ENCODE assay signal across 9 mouse cellular contexts in genomic region chr11:113297765-113298164, GRCm38 (mm10).
DNase-seq lines count a peak whose midpoint lies in the region; ATAC-seq lines count a peak whose summit lies in the region.
"Had no signal": no experiment of that assay in that cellular context is flagged by ENCODE, and none has a peak within 500 bp of the region (broad histone marks: within the 10 kb centered on the region; RNA-seq: fewer than 3 reads in every experiment).

No protein-coding gene starts in this region.

- no peaks in the 10 kb centered on the region for H3K27me3 ChIP-seq in heart, embryonic 11.5 days (ENCODE audit: control insufficient read depth, insufficient read depth, low read length)
- no peaks in the 10 kb centered on the region for H3K27me3 ChIP-seq in forebrain, embryonic 11.5 days (ENCODE audit: control insufficient read depth, insufficient read depth, low read length)
- H3K27me3 ChIP-seq: neural tube, embryonic 12.5 days had no signal

- no peak for ATAC-seq in heart, embryonic 11.5 days (replicated peaks; ENCODE audit: insufficient number of reproducible peaks, low FRiP score, low TSS enrichment)
- ATAC-seq in forebrain, embryonic 11.5 days (replicated peaks; ENCODE audit: low FRiP score), result peak; percentile 25; the same call in 1 of the 2 replicates
- ATAC-seq in hematopoietic stem cell, adult 5-6 weeks (replicated peaks in 1 of 2; ENCODE audit: insufficient read depth in 1 of 2, low FRiP score in 2 of 2, low TSS enrichment in 1 of 2, low read depth in 1 of 2, poor library complexity in 2 of 2, severe bottlenecking in 2 of 2), result peak; percentile 77
- peak; percentile 83 for ATAC-seq in megakaryocyte-erythroid progenitor cell, adult 5-6 weeks (replicated peaks; ENCODE audit: low FRiP score, low TSS enrichment, poor library complexity, severe bottlenecking)

- WGBS in heart, embryonic 11.5 days (ENCODE audit: insufficient replicate concordance), result 15% methylated on average over 2 of the region's 2 CpGs
- 17% methylated on average over 2 of the region's 2 CpGs for whole genome bisulfite sequencing in forebrain, embryonic 11.5 days

- H3K4me2 ChIP-seq in heart, embryonic 11.5 days, result no peak overlapping the region
- H3K4me2 ChIP-seq in forebrain, embryonic 11.5 days (ENCODE audit: low read depth, low read length, severe bottlenecking), result no peak overlapping the region
- H3K4me2 ChIP-seq: neural tube, embryonic 12.5 days had no signal

- no peak overlapping the region for H3K9ac ChIP-seq in heart, embryonic 11.5 days (ENCODE audit: low read depth, low read length)
- no peak overlapping the region for H3K9ac ChIP-seq in forebrain, embryonic 11.5 days (ENCODE audit: low read length)
- H3K9ac ChIP-seq: neural tube, embryonic 12.5 days had no signal

- no peaks in the 10 kb centered on the region for H3K4me1 ChIP-seq in heart, embryonic 11.5 days (ENCODE audit: control insufficient read depth, insufficient read depth, low read length)
- peaks cover 9% of the 10 kb centered on the region for H3K4me1 ChIP-seq in forebrain, embryonic 11.5 days (replicated peaks; ENCODE audit: control insufficient read depth, insufficient read depth, low read length)

- DNase-seq in heart, adult 11 months, result peak; percentile 94
- peak; percentile 3 for DNase-seq in c-Kit-negative CD71-positive TER-119-positive erythroid progenitor cells, embryonic 14.5 days (ENCODE audit: low read depth, low spot score)
- DNase-seq in forebrain, embryonic 11.5 days (ENCODE audit: low spot score), result peak; percentile 85
- peak; percentile 77 to 83 for DNase-seq in layer of hippocampus, postnatal 36 days
- peak; percentile 27 for DNase-seq in spleen, adult 12 weeks (ENCODE audit: low spot score)

- no peak overlapping the region for H3K4me3 ChIP-seq in heart, embryonic 11.5 days (ENCODE audit: low read depth, low read length)
- no peak overlapping the region for H3K4me3 ChIP-seq in forebrain, embryonic 11.5 days (ENCODE audit: low read depth, low read length)
- H3K4me3 ChIP-seq: neural tube, embryonic 12.5 days had no signal

- no peaks in the 10 kb centered on the region for H3K9me3 ChIP-seq in heart, embryonic 11.5 days (replicated peaks; ENCODE audit: control insufficient read depth, low read length)
- H3K9me3 ChIP-seq in forebrain, embryonic 11.5 days (ENCODE audit: control insufficient read depth, low read length), result no peaks in the 10 kb centered on the region
- H3K9me3 ChIP-seq: neural tube, embryonic 12.5 days had no signal

- no peak overlapping the region for H3K27ac ChIP-seq in heart, embryonic 11.5 days (ENCODE audit: low read depth, low read length)
- H3K27ac ChIP-seq in forebrain, embryonic 11.5 days (ENCODE audit: low read depth, low read length), result no peak overlapping the region
- H3K27ac ChIP-seq: neural tube, embryonic 12.5 days had no signal

- H3K36me3 ChIP-seq in heart, embryonic 11.5 days (ENCODE audit: control insufficient read depth, insufficient read depth, low read length), result no peaks in the 10 kb centered on the region
- H3K36me3 ChIP-seq in forebrain, embryonic 11.5 days (ENCODE audit: control insufficient read depth, insufficient read depth, low read length), result no peaks in the 10 kb centered on the region
- H3K36me3 ChIP-seq: neural tube, embryonic 12.5 days had no signal

Comparison
In these comparisons a context has a peak if more than half of its experiments do, and no peak if none do; other contexts are left out.
1. DNase-seq: peak in every context shown above with its lines; median percentile 94 in heart, adult 11 months; 85 in forebrain, embryonic 11.5 days; 80 in layer of hippocampus, postnatal 36 days; 27 in spleen, adult 12 weeks; 3 in c-Kit-negative CD71-positive TER-119-positive erythroid progenitor cells, embryonic 14.5 days.